Mouse (Mus musculus): ENCODE measurements at regions not wholly inside any gene's neighbourhood (a gene's known extent, or its start where the extent isn't known, plus 50 kb on each side); places are given as distances from the start of the nearest gene placed in this dataset.

- Histone ChIP-seq H3K4me2 (ENCODE audit: low read length) (no peak overlapping the region), H3K4me3 (replicated peaks; ENCODE audit: low read length) (no peak overlapping the region), H3K4me1 (replicated peaks; ENCODE audit: control insufficient read depth, insufficient read depth, low read length) (no peaks in the 10 kb centered on the region), H3K9ac (replicated peaks; ENCODE audit: low read depth, low read length) (no peak overlapping the region), H3K36me3 (ENCODE audit: control insufficient read depth, insufficient read depth) (no peaks in the 10 kb centered on the region), H3K27me3 (replicated peaks; ENCODE audit: control insufficient read depth, insufficient read depth, low read length) (no peaks in the 10 kb centered on the region), H3K27ac (ENCODE audit: low read length) (no peak overlapping the region), H3K9me3 (ENCODE audit: control insufficient read depth, low read length) (no peaks in the 10 kb centered on the region)
- ATAC-seq = no peak
- WGBS = 82% methylated on average over 12 of the region's 12 CpGs
These were observed 252.0 kb downstream of the Rplp1 start for GRCm38 (mm10) chr9:61662055-61663028.

GRCm38 (mm10) chr9:61660191-61660590 is 254.2 kb downstream of the Rplp1 start:
- no peaks in the 10 kb centered on the region for H3K9me3 ChIP-seq (ENCODE audit: control insufficient read depth, low read length)
- no peaks in the 10 kb centered on the region for H3K36me3 ChIP-seq (ENCODE audit: control insufficient read depth, insufficient read depth)
- no peak overlapping the region for H3K27ac ChIP-seq (ENCODE audit: low read length)
- no peak for ATAC-seq
- H3K4me3 ChIP-seq (replicated peaks; ENCODE audit: low read length) = no peak overlapping the region
- no peaks in the 10 kb centered on the region for H3K27me3 ChIP-seq (replicated peaks; ENCODE audit: control insufficient read depth, insufficient read depth, low read length)
- H3K9ac ChIP-seq (replicated peaks; ENCODE audit: low read depth, low read length) = no peak overlapping the region
- no peak overlapping the region for H3K4me2 ChIP-seq (ENCODE audit: low read length)
- no peaks in the 10 kb centered on the region for H3K4me1 ChIP-seq (replicated peaks; ENCODE audit: control insufficient read depth, insufficient read depth, low read length)
- 92% methylated on average over 3 of the region's 3 CpGs for WGBS

DNA sequence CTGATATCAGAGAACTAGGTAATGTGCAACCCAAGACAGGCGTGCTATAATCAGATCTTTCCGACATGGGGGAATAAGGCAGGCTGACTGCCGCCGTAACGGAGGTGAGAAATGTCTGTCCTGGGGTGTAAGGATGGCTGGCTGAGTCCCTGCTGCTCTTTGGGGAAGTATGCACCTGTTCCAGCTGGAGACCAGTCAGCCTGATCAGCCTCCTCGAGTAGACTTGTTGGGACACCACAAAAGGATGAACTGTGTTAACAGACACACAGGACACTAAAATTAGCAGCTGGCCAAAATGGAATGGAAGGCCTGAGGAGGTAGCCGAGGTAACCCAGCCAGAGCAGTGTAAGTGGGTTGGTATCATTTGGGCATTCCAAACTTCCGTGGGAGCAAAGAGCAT is 256.3 kb downstream of the Rplp1 start:
- H3K4me2 ChIP-seq (ENCODE audit: low read length) = no peak overlapping the region
- no peaks in the 10 kb centered on the region for H3K9me3 ChIP-seq (ENCODE audit: control insufficient read depth, low read length)
- ATAC-seq = no peak
- 91% methylated on average over 8 of the region's 8 CpGs for WGBS
- no peak overlapping the region for H3K9ac ChIP-seq (replicated peaks; ENCODE audit: low read depth, low read length)
- H3K4me1 ChIP-seq (replicated peaks; ENCODE audit: control insufficient read depth, insufficient read depth, low read length) = no peaks in the 10 kb centered on the region
- no peak overlapping the region for H3K27ac ChIP-seq (ENCODE audit: low read length)
- H3K4me3 ChIP-seq (replicated peaks; ENCODE audit: low read length) = no peak overlapping the region
- H3K36me3 ChIP-seq (ENCODE audit: control insufficient read depth, insufficient read depth) = no peaks in the 10 kb centered on the region
- H3K27me3 ChIP-seq (replicated peaks; ENCODE audit: control insufficient read depth, insufficient read depth, low read length) = no peaks in the 10 kb centered on the region

DNA sequence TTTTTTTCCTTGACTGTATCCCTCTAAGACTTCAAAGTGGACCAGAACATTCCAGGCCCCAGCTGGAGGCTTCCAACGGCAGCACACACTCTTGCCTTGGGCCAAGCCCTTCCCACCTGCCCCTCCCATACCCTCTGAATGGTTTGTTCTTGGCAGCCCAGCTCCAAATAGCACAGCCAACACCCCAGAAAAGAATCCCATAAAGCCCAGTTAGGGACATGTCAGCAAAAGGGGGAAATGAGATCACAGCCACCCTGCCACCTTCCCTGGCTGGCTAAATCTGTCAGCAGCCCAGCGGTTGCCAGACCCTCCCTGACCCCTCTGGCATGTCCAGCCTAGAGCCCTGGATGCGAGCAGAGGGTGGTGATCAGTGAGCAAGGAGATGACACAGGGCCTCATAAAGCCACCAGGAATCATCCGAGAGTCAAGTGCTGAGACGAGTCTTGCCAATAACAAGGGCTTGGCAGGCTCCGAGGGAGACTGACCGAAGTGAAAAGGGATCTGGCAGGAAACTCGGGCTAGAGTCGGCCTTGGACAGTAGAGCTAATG is 258.8 kb downstream of the Rplp1 start:
- no peak for ATAC-seq
- Histone ChIP-seq H3K27ac (ENCODE audit: low read length) (no peak overlapping the region), H3K4me3 (replicated peaks; ENCODE audit: low read length) (no peak overlapping the region), H3K9ac (replicated peaks; ENCODE audit: low read depth, low read length) (no peak overlapping the region), H3K4me2 (ENCODE audit: low read length) (no peak overlapping the region), H3K4me1 (replicated peaks; ENCODE audit: control insufficient read depth, insufficient read depth, low read length) (no peaks in the 10 kb centered on the region), H3K9me3 (ENCODE audit: control insufficient read depth, low read length) (no peaks in the 10 kb centered on the region), H3K36me3 (ENCODE audit: control insufficient read depth, insufficient read depth) (no peaks in the 10 kb centered on the region), H3K27me3 (replicated peaks; ENCODE audit: control insufficient read depth, insufficient read depth, low read length) (no peaks in the 10 kb centered on the region)
- WGBS = 66% methylated on average over 9 of the region's 9 CpGs

DNA sequence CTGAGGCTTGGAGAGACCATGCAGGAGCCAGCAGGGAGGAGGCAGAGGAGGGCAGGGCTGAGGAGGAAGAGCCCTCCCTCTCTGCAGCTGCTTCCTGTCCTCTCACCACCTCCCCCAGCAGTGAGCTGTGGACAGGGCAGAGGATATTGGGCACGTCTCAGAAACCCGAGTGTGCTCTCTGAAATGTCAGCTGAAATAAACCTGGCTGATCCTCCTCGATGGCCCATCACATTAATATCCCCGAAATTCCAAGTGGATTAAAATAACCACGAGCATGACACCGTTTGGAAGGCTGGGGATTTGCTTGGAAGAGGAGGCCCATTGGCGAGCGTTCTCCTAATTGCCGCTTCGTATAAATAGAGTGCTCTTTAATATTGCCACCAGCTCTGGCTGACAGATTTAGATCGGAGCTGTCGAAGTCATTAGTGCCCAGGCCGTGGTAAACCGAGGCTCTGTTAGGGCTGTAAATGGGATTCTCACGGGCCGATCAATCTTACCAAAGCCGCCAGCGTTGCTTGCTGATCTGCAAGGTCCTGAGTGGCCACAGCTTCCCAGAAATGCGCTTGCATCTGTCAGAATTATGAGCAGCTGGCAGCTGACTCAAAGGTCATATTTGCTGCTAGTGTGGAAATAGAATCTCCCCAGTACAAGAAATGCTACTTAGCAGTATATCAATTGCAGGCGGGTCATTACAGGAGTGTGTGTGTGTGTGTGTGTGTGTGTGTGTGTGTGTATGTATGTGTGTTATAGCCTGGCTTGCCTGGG is 268.5 kb downstream of the Rplp1 start:
- no peaks in the 10 kb centered on the region for H3K27me3 ChIP-seq (replicated peaks; ENCODE audit: control insufficient read depth, insufficient read depth, low read length)
- 57% methylated on average over 20 of the region's 20 CpGs for WGBS
- no peak overlapping the region for H3K9ac ChIP-seq (replicated peaks; ENCODE audit: low read depth, low read length)
- peaks cover 2% of the 10 kb centered on the region; the same call in 1 of the 2 replicates for H3K9me3 ChIP-seq (ENCODE audit: control insufficient read depth, low read length)
- no peak overlapping the region for H3K4me3 ChIP-seq (replicated peaks; ENCODE audit: low read length)
- ATAC-seq = no peak
- H3K4me2 ChIP-seq (ENCODE audit: low read length) = no peak overlapping the region
- H3K36me3 ChIP-seq (ENCODE audit: control insufficient read depth, insufficient read depth) = no peaks in the 10 kb centered on the region
- peaks cover 4% of the 10 kb centered on the region for H3K4me1 ChIP-seq (replicated peaks; ENCODE audit: control insufficient read depth, insufficient read depth, low read length)
- no peak overlapping the region for H3K27ac ChIP-seq (ENCODE audit: low read length)

DNA sequence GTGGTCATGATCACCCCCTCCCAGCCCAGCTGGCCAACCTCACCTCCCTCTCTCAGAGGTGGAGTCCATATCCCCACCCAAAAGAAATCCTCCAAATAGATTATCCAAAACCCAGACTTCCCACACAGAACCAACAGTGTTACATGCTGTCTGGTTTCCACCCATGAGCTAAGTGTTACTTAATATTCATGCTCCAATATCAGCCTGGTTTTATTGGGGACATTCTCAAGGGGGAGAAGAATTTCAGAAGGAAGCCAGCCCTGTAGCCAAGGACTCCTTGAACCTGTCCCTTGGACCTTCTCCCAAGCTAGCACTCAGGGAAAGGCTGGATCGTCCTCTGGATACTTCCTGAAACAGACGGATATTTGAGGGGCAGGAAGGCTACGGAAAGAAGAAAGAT is 268.6 kb downstream of the Tle3 start:
- no peaks in the 10 kb centered on the region for H3K36me3 ChIP-seq (ENCODE audit: control insufficient read depth, insufficient read depth)
- H3K4me2 ChIP-seq (ENCODE audit: low read length) = no peak overlapping the region
- WGBS = 90% methylated on average over 3 of the region's 3 CpGs
- no peak overlapping the region for H3K9ac ChIP-seq (replicated peaks; ENCODE audit: low read depth, low read length)
- H3K9me3 ChIP-seq (ENCODE audit: control insufficient read depth, low read length) = peaks cover 2% of the 10 kb centered on the region; the same call in 1 of the 2 replicates
- H3K4me1 ChIP-seq (replicated peaks; ENCODE audit: control insufficient read depth, insufficient read depth, low read length) = peaks cover 6% of the 10 kb centered on the region
- H3K27me3 ChIP-seq (replicated peaks; ENCODE audit: control insufficient read depth, insufficient read depth, low read length) = no peaks in the 10 kb centered on the region
- H3K4me3 ChIP-seq (replicated peaks; ENCODE audit: low read length) = no peak overlapping the region
- H3K27ac ChIP-seq (ENCODE audit: low read length) = no peak overlapping the region
- no peak for ATAC-seq

DNA sequence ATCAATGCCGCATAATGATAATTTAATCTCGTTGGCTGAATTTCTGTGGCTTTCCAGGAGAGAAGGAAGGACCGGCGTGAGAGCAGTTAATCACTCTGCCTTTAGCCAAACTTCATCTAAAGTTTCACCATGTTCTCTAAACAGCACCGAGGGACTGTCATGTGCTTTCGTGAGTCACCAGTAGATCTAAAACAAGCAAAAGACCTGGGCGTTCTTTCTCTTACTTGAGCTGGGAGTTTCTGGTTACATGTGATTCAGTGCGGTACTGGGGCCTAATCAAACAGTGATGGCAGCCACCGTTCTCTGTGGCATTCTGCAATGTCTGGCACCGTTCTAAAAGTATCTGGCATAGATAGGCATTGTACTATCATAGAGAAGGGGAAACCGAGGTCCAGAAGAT is 266.7 kb downstream of the Tle3 start:
- Histone ChIP-seq H3K4me3 (replicated peaks; ENCODE audit: low read length) (no peak overlapping the region), H3K36me3 (ENCODE audit: control insufficient read depth, insufficient read depth) (no peaks in the 10 kb centered on the region)

DNA sequence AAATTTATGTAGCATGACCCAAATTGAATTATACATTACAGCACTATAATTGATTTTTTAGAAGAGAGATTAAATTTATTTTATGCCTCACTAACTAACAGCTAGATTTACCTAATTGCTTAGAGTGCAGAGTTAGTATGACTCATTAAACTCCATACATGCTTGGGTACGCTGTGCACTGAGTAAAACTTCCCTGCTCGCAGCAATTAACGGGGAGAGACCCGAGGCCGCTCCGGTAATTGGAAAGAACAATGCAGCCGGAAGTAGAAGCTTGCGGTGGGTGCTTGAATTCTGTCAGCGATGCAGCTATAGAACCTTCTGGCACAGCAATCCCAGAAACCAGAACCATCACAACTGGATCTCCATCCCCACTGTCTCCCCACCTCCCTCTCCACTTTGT is 261.8 kb downstream of the Tle3 start:
- no peak overlapping the region for H3K4me2 ChIP-seq (ENCODE audit: low read length)
- H3K4me3 ChIP-seq (replicated peaks; ENCODE audit: low read length) = no peak overlapping the region
- H3K27ac ChIP-seq (ENCODE audit: low read length) = no peak overlapping the region
- no peak for ATAC-seq
- no peaks in the 10 kb centered on the region for H3K36me3 ChIP-seq (ENCODE audit: control insufficient read depth, insufficient read depth)
- H3K9me3 ChIP-seq (ENCODE audit: control insufficient read depth, low read length) = no peaks in the 10 kb centered on the region
- H3K27me3 ChIP-seq (replicated peaks; ENCODE audit: control insufficient read depth, insufficient read depth, low read length) = no peaks in the 10 kb centered on the region; the same call in 1 of the 2 replicates
- peaks cover 8% of the 10 kb centered on the region for H3K4me1 ChIP-seq (replicated peaks; ENCODE audit: control insufficient read depth, insufficient read depth, low read length)
- 12% methylated on average over 9 of the region's 9 CpGs for WGBS
- H3K9ac ChIP-seq (replicated peaks; ENCODE audit: low read depth, low read length) = no peak overlapping the region

More for the DNA sequence above, 266.7 kb downstream of the Tle3 start:
- no peak overlapping the region for H3K4me2 ChIP-seq (ENCODE audit: low read length)
- no peak overlapping the region for H3K27ac ChIP-seq (ENCODE audit: low read length)
- ATAC-seq = no peak
- H3K9me3 ChIP-seq (ENCODE audit: control insufficient read depth, low read length) = peaks cover 2% of the 10 kb centered on the region; the same call in 1 of the 2 replicates
- no peaks in the 10 kb centered on the region for H3K27me3 ChIP-seq (replicated peaks; ENCODE audit: control insufficient read depth, insufficient read depth, low read length)
- H3K4me1 ChIP-seq (replicated peaks; ENCODE audit: control insufficient read depth, insufficient read depth, low read length) = peaks cover 5% of the 10 kb centered on the region
- H3K9ac ChIP-seq (replicated peaks; ENCODE audit: low read depth, low read length) = no peak overlapping the region
- WGBS = 82% methylated on average over 11 of the region's 11 CpGs

DNA sequence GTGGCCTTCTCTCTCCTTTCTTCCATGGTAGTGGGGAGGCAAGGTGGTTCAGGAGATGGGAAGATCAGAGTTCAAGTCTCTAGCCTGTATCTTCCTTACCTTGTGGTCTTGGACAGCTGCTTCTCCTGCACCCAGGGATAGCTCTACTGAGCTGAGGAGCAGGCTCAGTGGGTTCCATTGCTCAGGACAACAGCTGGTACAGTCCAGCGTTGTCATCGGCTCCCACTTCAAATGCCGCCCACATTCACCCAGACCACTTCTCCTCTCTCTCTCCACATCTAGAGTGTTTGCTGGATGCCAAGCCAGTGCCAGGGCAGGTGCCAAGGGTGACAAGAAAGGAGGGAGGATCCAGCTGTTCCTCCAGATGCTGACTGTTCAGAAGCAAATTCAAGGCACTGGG is 260.4 kb downstream of the Tle3 start:
- H3K9me3 ChIP-seq (ENCODE audit: control insufficient read depth, low read length) = no peaks in the 10 kb centered on the region
- 84% methylated on average over 3 of the region's 3 CpGs for WGBS

More for the DNA sequence above, 260.4 kb downstream of the Tle3 start:
- Histone ChIP-seq H3K27ac (ENCODE audit: low read length) (no peak overlapping the region), H3K4me2 (ENCODE audit: low read length) (no peak overlapping the region), H3K4me1 (replicated peaks; ENCODE audit: control insufficient read depth, insufficient read depth, low read length) (peaks cover 8% of the 10 kb centered on the region), H3K9ac (replicated peaks; ENCODE audit: low read depth, low read length) (no peak overlapping the region), H3K27me3 (replicated peaks; ENCODE audit: control insufficient read depth, insufficient read depth, low read length) (no peaks in the 10 kb centered on the region; the same call in 1 of the 2 replicates), H3K4me3 (replicated peaks; ENCODE audit: low read length) (no peak overlapping the region), H3K36me3 (ENCODE audit: control insufficient read depth, insufficient read depth) (no peaks in the 10 kb centered on the region)
- no peak for ATAC-seq

Data from forebrain, embryonic 16.5 days (tissue).